Mouse (Mus musculus) heart, adult 18-20 months (tissue): ENCODE data around the gene Mrpl20. TPM values are rescaled to one million over a fixed set of nuclear protein-coding genes. Genes with fewer than 3 reads are reported as not detected.

Experiments
- DNase-seq, 2 experiments: peaks; one replicate each; pipeline ENCODE4 v3.0.0; 2021 to 2022; ENCODE audit warnings: mixed read lengths in 1 of 2
- total RNA-seq, 2 experiments: library from RNA; stranded (reverse); gene quantifications; 2 replicates each; pipeline ENCODE4 v1.2.3; 2021

The Mrpl20 gene
- total RNA-seq, 2 experiments from 2014 or later = 76.7 to 79.8 TPM

GRCm38 (mm10) chr4:155783486-155784080, 19.1 kb upstream of the Mrpl20 start:
- peak in 1 of 2 experiments; percentile 30 for DNase-seq

GRCm38 (mm10) chr4:155784081-155784701, 18.5 kb upstream of the Mrpl20 start:
- DNase-seq = peak; percentile 88 to 91

- no peak for DNase-seq
Measured at GRCm38 (mm10) chr4:155785246-155785645, 17.4 kb upstream of the Mrpl20 start.

- DNase-seq = no peak
Measured at GRCm38 (mm10) chr4:155785819-155786218, 16.9 kb upstream of the Mrpl20 start, which contains the start of gene Tmem88b. Gene Tmem88b, minus strand, starts transcription at chr4:155785874.

- DNase-seq = no peak
Measured at GRCm38 (mm10) chr4:155788300-155788699, 14.4 kb upstream of the Mrpl20 start.

- peak in 1 of 2 experiments; percentile 0 for DNase-seq
Measured at GRCm38 (mm10) chr4:155788833-155789232, 13.8 kb upstream of the Mrpl20 start.

- no peak for DNase-seq
Measured at GRCm38 (mm10) chr4:155790021-155790489, 12.6 kb upstream of the Mrpl20 start, which contains the start of gene Ankrd65. Gene Ankrd65, plus strand, starts transcription at chr4:155790439.

- DNase-seq = no peak
Measured at GRCm38 (mm10) chr4:155790650-155791161, 12.0 kb upstream of the Mrpl20 start.

- DNase-seq = peak in 1 of 2 experiments; percentile 0
Measured at GRCm38 (mm10) chr4:155791240-155791933, 11.3 kb upstream of the Mrpl20 start.

- DNase-seq = no peak
Measured at GRCm38 (mm10) chr4:155793730-155794129, 8.9 kb upstream of the Mrpl20 start.

- DNase-seq = no peak
Measured at GRCm38 (mm10) chr4:155802075-155802474, 603 bp upstream of the Mrpl20 start.

- peak; percentile 96 to 98 for DNase-seq
Measured at GRCm38 (mm10) chr4:155803340-155804041, 813 bp downstream of the Mrpl20 start.

GRCm38 (mm10) chr4:155807841-155808240, 5.2 kb downstream of the Mrpl20 start:
- DNase-seq = no peak

GRCm38 (mm10) chr4:155811929-155812664, 9.4 kb downstream of the Mrpl20 start, which contains the start of gene Ccnl2:
Gene Ccnl2, plus strand, starts transcription at chr4:155812489.
- DNase-seq = peak; percentile 94 to 97

- DNase-seq = peak in 1 of 2 experiments; percentile 33
Measured at GRCm38 (mm10) chr4:155812665-155813181, 10.0 kb downstream of the Mrpl20 start.

GRCm38 (mm10) chr4:155817533-155817932, 14.9 kb downstream of the Mrpl20 start:
- no peak for DNase-seq

- peak in 1 of 2 experiments; percentile 37 for DNase-seq
Measured at GRCm38 (mm10) chr4:155821025-155821424, 18.3 kb downstream of the Mrpl20 start.

GRCm38 (mm10) chr4:155823443-155823842, 20.8 kb downstream of the Mrpl20 start:
- DNase-seq = no peak

- DNase-seq = no peak
Measured at GRCm38 (mm10) chr4:155829866-155830265, 27.2 kb downstream of the Mrpl20 start.

- DNase-seq = no peak
Measured at GRCm38 (mm10) chr4:155830596-155830995, 27.9 kb downstream of the Mrpl20 start.

GRCm38 (mm10) chr4:155831205-155831766, 28.6 kb downstream of the Mrpl20 start, which contains the start of gene Aurkaip1:
Gene Aurkaip1, plus strand, starts transcription at chr4:155831272.
- DNase-seq = peak; percentile 96
